Mouse (Mus musculus) sigmoid colon, adult 10 weeks (tissue): ENCODE data around the gene Nptx1. TPM values are rescaled to one million over a fixed set of nuclear protein-coding genes. Genes with fewer than 3 reads are reported as not detected.

Experiments used
- polyA plus RNA-seq: library from polyadenylated mRNA; stranded (reverse); fragments of 350-450 nt; fragmentation: Illumina TruSeq; extraction: RNeasy Lipid Tissue Mini Kit (QIAGEN cat#74804); gene quantifications from one replicate; pipeline ENCODE4 v1.2.3, GENCODE M21; 2014; ENCODE audit warnings: low read depth, low replicate concordance

Gene Nptx1
- 0.35 TPM for polyA plus RNA-seq

DNA sequence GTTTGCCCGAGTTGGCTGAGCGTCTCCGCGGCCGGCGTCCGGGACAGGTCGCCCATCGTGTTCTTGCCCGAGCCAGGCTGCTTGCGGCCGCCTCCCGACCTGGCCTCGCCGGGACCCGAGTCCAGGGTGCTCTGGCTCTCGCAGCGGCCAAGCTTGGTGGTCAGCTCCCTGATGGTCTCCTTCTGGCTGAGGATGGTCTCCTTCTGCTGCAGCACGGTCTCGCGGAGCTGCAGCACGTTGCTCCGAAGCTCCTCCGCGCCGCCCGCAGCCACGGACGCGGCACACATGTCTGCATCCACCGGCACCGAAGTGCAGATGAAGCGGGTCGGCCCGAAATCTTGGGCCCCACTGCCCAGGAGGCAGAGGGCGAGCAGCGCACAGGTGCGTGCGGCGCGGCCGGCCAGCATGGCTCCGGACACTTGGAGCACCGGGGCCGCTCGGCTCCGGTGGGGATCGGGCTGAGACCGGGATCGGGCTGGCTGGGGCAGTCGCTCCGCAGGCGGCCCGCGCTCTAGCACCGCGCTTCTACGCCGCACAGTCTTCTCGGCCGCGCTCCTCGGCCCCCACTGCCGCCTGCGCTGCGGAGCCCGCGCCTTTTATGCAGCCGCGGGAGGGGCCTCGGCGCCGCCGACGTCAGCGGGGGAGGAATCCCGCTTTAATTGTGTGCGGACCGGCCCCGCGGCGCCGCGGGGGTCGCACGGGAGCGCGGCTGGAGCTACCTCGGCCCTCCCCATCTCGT is at the start of gene Nptx1:
Nptx1 (minus strand) TSS at position 571 of the 739 bp plus-strand sequence.

DNA sequence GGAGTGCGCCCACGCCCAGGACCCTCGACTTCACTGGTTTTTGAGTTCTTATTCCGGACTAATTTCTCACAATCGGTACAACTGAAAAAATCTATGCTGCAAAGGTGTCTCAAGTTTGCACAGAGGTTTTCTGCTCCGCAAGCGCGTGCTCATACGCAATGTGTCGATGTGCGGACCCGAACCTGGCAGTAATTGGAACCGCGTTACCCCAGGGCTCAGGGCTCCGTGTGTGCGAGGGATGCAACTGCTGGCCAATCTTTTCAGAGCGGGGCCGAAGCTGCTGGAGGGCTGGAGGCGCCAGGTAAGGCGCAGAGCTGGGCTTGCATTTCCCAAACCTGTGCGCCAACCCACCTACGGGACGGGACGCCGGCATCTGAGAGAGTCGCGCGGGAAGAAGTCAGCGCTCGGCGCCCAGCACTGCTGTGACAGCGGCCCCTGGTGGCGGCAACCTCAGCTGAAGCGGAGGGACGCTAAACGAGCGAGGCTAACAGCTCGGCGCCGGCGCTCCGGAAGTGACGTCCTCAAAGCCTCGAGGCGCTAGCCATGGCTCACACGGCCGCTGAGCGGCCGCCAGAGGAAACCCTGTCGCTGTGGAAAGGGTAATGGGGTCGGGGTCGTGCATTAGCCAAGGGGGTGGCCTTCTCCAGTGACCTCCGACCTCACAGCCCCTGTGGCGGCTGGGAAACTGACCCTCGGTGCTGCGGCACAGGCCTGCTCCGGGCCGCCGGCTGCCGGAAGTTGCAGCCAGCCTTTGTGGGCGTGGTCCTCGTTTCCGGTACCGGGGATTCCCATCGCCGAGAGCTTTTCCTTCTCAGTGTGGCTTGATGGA is 56.5 kb downstream of the Nptx1 start, which contains the start of gene Endov:
Endov (plus strand) TSS at position 487 of the 829 bp plus-strand sequence.

Other genes starting within 250 kb of the Nptx1 start
- gene Eif4a3, start 247.7 kb downstream of the Nptx1 start, polyA plus RNA-seq = 42.8 TPM
- 0.41 TPM for gene Card14, start 240.0 kb downstream of the Nptx1 start, polyA plus RNA-seq
- 2.1 TPM for gene Sgsh, start 192.2 kb downstream of the Nptx1 start, polyA plus RNA-seq
- 2.7 TPM for gene Slc26a11, start 192.2 kb downstream of the Nptx1 start, polyA plus RNA-seq
- 77.4 TPM for gene Rnf213, start 154.7 kb downstream of the Nptx1 start, polyA plus RNA-seq
- 0.50 TPM for gene Endov, start 56.4 kb downstream of the Nptx1 start, polyA plus RNA-seq
- gene Rptor, start 55.2 kb upstream of the Nptx1 start, polyA plus RNA-seq = 1.2 TPM